Mouse (Mus musculus): ENCODE data around the gene Mpv17l.
"Not testable (repeated sequence)": the region's sequence is repeated elsewhere in the genome, so short reads cannot be mapped to it uniquely, and the experiment has no call there.

Mpv17l gene

GRCm38 (mm10) chr16:13902888-13903483 is at the start of gene Mpv17l, which contains the start of gene Pdxdc1:
Gene Mpv17l (plus strand): TSS chr16:13903161.
Gene Pdxdc1 (minus strand): TSS chr16:13903131.
- peak; percentile 96 for DNase-seq (ENCODE audit: low spot score)

GRCm38 (mm10) chr16:13853886-13854285 is 49.1 kb upstream of the Mpv17l start:
- DNase-seq (ENCODE audit: low spot score): no peak

DNA sequence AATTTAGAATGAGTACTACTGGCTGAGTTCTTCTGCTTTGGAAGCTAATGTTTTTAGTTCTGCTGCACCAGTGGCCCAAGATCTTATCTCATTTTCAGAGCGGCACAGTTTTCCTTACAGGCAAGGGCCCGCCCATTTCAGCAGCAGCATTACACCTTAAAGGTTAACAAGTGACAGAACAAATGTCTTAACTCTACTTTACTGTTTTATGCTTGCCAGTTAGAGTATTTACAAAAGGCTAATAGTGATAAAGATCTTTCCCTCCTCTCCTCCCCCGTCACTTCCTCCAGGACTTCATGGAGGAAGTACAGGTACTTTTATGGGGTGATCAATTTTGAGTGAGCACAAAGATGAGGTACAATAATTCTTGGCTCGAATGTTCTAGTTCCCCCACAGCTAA is 36.9 kb upstream of the Mpv17l start:
- no peak for DNase-seq (ENCODE audit: low spot score)

DNA sequence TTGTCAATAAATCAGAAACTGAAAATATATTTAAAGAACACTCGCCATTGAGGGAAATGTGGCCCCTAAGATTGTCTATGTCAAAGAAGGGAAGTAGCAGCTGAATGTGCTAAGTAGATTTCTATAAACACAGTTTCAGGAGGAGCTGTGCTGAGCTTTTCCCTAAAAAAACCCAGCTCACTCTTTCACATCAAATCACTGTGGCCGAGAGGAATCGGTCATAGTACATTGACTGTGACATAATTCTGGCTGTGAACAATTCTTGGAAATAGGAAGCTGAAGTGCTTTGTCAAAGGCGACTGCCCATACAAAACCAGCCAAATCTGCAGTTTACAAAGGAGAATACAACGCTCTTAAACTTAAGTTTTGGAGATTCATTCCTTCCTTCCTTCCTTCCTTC is 36.3 kb upstream of the Mpv17l start:
- DNase-seq (ENCODE audit: low spot score): no peak

GRCm38 (mm10) chr16:13867406-13867805 is 35.6 kb upstream of the Mpv17l start:
- DNase-seq (ENCODE audit: low spot score): not testable (repeated sequence)

GRCm38 (mm10) chr16:13867910-13868514 is 34.9 kb upstream of the Mpv17l start:
- no peak for DNase-seq (ENCODE audit: low spot score)

DNA sequence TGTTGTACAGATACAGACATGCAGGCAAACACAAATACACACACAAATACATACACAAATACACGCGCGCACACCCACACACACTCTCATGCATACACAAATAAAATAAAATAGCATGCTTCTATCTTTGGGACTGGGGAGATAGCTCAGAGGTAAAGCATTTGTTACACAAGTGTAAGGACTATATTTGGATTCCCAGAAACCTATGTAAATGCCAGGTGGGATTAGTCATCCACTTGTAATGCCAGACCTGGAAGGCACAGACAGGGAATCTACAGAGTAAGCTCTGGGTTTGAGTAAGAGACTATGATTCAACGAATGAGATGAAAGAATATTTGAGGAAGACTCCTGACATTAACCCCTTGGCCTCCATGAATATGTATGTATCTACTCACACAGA is 27.5 kb upstream of the Mpv17l start:
- DNase-seq (ENCODE audit: low spot score): no peak

DNA sequence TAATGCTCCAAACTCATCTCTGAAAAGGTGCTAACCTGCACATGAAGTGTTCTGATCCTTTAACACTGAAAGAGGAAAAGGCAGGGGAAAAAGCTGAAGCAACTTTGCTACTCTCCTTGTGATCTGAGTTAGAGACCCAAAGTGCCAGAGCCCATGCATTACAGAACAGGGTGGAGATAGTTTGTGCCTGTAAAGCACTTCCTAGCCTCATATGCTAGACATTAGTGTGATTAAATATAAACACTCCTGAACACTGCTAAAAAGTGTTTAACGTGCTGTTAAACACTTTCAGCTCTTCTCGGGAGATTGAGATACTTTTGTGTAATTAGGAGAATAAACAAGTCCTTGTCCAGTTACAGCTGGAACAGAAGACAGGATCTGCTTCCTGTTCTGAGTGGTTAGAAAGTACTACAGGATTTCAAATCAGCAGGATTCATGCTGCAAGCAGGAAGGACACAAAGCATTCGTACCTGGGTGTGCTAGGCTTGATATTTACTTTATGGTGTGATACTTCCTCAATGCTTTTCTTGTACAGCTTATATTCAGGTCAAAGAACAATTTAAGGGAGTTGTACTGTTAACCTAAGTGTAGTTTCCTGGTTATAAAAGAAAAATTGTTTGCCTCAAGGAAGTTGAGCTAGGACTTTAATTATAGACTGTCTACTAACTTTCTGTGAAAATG is 19.7 kb upstream of the Mpv17l start:
- no peak for DNase-seq (ENCODE audit: low spot score)

GRCm38 (mm10) chr16:13890449-13890848 is 12.5 kb upstream of the Mpv17l start:
- no peak for DNase-seq (ENCODE audit: low spot score)

DNA sequence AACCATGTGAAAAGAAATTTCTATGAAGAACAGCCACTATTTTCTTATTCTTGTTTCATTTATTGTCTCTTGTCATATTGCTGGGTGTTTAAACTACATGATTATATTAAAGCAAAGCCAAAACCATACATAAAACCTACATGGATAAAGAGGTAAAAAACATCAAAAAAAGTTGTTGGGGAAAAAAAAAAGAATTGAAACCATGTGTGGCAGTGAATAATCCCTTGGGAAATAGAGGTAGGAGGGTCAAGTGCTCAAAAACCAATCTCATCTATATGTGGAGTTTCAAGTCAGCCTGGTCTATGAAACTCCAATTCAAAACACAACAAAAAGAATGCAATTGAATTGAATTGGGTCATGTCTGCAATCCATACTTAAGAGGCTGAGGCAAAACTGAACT is 10.1 kb upstream of the Mpv17l start:
- no peak for DNase-seq (ENCODE audit: low spot score)

DNA sequence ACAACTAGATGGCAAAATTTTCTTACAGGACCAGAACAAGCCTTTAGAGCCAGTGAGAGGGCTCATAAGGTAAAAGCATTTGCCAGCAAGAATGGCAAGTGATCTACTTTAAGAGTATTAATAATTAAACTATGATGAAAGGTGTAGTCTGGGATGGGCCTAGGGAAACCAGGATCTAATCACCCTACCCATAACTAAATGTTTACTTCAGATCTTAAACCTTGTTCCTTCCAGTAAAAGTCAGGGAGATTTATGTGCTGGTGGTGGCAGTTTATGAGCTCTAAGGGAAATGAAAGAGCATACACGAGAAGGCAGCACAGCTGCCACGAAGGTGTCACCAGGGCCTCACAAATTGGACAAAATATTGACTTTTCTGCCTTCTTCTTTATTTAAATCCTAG is 8.9 kb upstream of the Mpv17l start:
- DNase-seq (ENCODE audit: low spot score): no peak

DNA sequence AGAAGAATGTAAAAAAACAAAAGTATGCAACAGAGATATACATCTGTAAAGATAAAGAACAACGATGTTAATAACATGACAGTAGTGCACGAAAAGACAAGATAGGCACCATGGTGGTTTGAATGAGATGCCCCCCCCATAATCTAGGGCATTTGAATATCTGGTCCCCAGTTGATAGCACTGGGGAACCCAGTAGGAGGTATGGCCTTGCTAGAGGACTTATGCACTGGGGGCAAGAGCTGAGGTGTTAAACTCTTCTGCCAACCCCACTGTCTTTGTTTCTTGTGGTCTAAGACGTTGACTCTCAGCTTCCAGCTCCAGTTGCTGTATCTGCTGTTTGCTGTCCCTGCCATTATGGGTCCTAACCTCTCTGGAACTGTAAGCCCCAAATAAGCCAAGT is 7.2 kb upstream of the Mpv17l start:
- DNase-seq (ENCODE audit: low spot score): no peak

DNA sequence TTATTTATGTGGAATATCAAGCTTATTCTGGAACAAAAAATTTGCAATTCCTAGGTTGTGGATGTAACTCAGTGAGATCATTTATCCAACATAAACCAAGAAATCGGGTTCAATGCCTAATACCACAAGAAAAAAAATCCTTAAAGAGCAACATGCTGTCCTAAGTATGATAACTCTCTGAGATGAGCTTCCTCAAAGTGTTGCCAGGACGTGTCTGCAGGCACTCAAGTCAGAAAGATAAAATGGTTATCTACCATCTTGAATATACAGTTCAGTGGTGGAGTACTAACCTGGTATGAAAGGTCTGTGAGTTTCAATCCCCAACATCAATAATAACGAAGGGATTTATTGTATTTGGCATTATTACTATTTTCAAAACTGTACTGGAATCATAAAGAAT is 6.6 kb upstream of the Mpv17l start:
- no peak for DNase-seq (ENCODE audit: low spot score)

- no peak for DNase-seq (ENCODE audit: low spot score)
These were observed 4.0 kb upstream of the Mpv17l start for GRCm38 (mm10) chr16:13898981-13899380.

DNA sequence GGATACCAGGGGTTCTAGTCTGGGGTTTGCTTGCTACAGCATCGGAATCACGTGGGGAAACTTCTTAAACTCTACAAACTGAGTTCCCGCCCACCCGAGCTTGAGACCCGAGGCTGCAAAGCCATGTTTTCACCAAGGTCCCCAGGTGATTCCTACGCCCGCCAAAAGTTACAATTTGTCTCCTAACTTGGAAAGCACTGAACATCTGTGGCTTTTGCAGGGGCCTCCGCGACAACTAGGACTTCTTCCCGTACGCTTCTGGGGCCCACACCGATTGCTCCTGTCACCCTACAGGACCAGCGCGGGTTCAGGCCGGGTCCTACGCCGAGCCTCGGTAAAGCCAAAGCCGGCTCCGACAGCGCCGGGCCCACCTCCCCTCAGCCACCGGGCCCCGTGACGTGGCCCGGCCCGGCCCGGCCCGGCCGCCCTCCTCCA is 547 bp upstream of the Mpv17l start:
- DNase-seq (ENCODE audit: low spot score): peak; percentile 27

DNA sequence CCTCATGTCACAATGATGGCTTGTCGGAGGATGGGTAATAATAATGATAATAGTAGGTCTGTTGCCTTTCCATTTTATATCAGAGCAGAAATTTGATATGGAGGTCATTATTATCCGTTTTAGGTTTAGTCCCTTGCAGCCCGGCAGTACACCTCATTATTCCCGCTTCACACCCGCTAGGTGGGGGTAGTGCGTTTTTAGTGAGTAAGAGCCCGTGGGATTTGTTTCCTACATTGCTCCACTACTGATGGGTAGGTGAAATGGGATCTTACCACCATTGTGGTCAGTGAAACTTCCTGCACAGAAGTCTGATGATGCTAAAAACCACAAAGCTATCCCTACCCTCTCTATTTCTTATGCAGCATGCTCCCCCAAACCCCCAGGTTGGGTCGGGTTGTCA is 527 bp downstream of the Mpv17l start:
- DNase-seq (ENCODE audit: low spot score): peak; percentile 86

DNA sequence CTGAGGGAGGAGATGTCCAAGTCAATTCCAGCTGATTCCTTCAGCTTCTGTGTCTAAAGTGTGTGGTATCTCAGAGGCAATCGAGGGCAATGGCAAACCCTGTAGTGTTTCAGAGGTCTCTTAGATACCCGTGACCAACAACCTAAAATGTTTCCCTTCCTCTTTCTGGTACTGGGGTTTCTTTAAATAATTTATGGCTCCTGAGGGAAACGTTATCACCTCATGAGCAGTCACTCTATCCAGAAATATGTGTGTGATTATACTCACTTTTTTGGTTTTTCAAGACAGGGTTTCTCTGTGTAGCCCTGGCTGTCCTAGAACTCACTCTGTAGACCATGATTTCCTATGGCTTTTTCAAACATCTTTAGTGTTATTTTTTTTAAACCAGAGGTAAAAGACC is 4.3 kb downstream of the Mpv17l start:
- DNase-seq (ENCODE audit: low spot score): no peak

DNA sequence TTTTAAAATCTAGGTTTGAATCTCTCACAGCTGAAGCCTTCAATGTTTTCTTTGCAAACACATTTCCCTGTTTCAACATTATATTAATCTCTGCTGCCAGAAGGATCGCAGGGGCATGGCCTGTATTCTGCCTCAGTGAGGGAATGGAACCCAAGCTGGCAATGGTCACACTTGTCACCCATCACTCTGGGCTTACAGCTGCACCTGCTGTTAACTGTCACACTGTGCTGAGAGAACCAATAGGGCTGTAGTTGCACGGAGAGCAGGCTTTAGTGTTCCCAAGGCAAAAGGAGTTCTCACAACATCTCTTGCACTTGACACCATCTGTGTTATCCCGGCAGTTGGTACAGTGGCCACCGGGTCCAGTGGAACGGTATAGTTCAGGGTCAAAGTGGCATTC is 17.1 kb downstream of the Mpv17l start:
- no peak for DNase-seq (ENCODE audit: low spot score)

GRCm38 (mm10) chr16:13921063-13921462 is 18.1 kb downstream of the Mpv17l start:
- no peak for DNase-seq (ENCODE audit: low spot score)

- DNase-seq (ENCODE audit: low spot score): no peak
These were observed 18.8 kb downstream of the Mpv17l start for GRCm38 (mm10) chr16:13921781-13922180.

DNA sequence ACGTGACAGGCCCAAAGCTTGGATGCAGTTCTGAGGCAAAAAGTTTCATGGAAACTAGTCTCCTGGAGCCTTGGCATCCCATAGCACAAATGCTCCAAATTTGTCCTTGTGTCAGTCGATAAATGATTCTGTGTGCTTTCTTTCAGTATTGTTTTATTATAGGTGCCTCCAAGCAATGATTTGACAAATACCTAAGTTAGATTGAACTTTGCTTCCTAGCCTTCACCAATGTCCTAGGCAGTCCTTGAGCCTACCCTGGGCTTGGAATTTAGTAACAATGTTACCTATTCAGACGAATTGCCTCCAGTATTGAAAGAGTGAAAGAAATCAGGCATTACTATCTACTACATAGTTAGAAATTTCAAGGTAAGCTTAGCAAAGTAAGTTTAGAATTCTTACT is 19.5 kb downstream of the Mpv17l start:
- not testable (repeated sequence) for DNase-seq (ENCODE audit: low spot score)

GRCm38 (mm10) chr16:13922966-13923365 is 20.0 kb downstream of the Mpv17l start:
- not testable (repeated sequence) for DNase-seq (ENCODE audit: low spot score)

GRCm38 (mm10) chr16:13927456-13928075 is 24.6 kb downstream of the Mpv17l start:
- DNase-seq (ENCODE audit: low spot score): no peak

Data from MN1 (cell line).